Mouse (Mus musculus) neural tube, embryonic 13.5 days (tissue): ENCODE results near the gene B4galt3. TPM values are rescaled to one million over a fixed set of nuclear protein-coding genes. Genes with fewer than 3 reads are reported as not detected.

Source experiments
- ATAC-seq: fragments of 200-750 bp; cut with Nextera tagmentation; 2 replicates; pipeline ENCODE4 v1.8.0; 2017; ENCODE audit warnings: low read depth, mild to moderate bottlenecking, moderate TSS enrichment, moderate library complexity
- H3K27ac ChIP-seq: fragments of 300-500 bp; sonication (generic); replicated peaks from 2 replicates; pipeline ENCODE4 v1.5.1; 2015; ENCODE audit warnings: moderate library complexity, mild to moderate bottlenecking, inconsistent platforms
- H3K27me3 ChIP-seq: fragments of 300-500 bp; sonication (generic); 2 replicates; pipeline ENCODE4 v1.6.1; 2015; ENCODE audit warnings: mild to moderate bottlenecking, inconsistent platforms
- H3K36me3 ChIP-seq: fragments of 300-500 bp; sonication (generic); 2 replicates; pipeline ENCODE4 v1.6.1; 2015; ENCODE audit warnings: mild to moderate bottlenecking, inconsistent platforms
- H3K4me1 ChIP-seq: fragments of 300-500 bp; sonication (generic); replicated peaks from 2 replicates; pipeline ENCODE4 v1.6.1; 2015; ENCODE audit warnings: inconsistent platforms
- H3K4me2 ChIP-seq: fragments of 300-500 bp; sonication (generic); 2 replicates; pipeline ENCODE4 v1.6.1; 2015; ENCODE audit warnings: inconsistent platforms, mild to moderate bottlenecking, moderate library complexity
- H3K4me3 ChIP-seq: fragments of 300-500 bp; sonication (generic); 2 replicates; pipeline ENCODE4 v1.5.1; 2015; ENCODE audit warnings: mild to moderate bottlenecking, inconsistent platforms
- H3K9ac ChIP-seq: fragments of 300-500 bp; sonication (generic); 2 replicates; pipeline ENCODE4 v1.6.1; 2015; ENCODE audit warnings: moderate library complexity, mild to moderate bottlenecking, inconsistent platforms
- H3K9me3 ChIP-seq: fragments of 300-500 bp; sonication (generic); 2 replicates; pipeline ENCODE4 v1.6.1; 2016; ENCODE audit warnings: inconsistent platforms
- WGBS: fragments of 180-500 bp; shearing (Covaris S2); methylation state at CpG from one replicate; pipeline ENCODE4 v1.1.7; 2015; 5-methylcytosine and 5-hydroxymethylcytosine counted together
- polyA plus RNA-seq: library from polyadenylated mRNA; unstranded; fragments of >200 nt; fragmentation: Nextera tagmentation; extraction: Ambion mirVana; gene quantifications from 2 replicates; pipeline ENCODE4 v1.2.1, GENCODE M21; 2015

B4galt3 gene
- polyA plus RNA-seq, 1 experiment from 2014 or later: 97.8 TPM

DNA sequence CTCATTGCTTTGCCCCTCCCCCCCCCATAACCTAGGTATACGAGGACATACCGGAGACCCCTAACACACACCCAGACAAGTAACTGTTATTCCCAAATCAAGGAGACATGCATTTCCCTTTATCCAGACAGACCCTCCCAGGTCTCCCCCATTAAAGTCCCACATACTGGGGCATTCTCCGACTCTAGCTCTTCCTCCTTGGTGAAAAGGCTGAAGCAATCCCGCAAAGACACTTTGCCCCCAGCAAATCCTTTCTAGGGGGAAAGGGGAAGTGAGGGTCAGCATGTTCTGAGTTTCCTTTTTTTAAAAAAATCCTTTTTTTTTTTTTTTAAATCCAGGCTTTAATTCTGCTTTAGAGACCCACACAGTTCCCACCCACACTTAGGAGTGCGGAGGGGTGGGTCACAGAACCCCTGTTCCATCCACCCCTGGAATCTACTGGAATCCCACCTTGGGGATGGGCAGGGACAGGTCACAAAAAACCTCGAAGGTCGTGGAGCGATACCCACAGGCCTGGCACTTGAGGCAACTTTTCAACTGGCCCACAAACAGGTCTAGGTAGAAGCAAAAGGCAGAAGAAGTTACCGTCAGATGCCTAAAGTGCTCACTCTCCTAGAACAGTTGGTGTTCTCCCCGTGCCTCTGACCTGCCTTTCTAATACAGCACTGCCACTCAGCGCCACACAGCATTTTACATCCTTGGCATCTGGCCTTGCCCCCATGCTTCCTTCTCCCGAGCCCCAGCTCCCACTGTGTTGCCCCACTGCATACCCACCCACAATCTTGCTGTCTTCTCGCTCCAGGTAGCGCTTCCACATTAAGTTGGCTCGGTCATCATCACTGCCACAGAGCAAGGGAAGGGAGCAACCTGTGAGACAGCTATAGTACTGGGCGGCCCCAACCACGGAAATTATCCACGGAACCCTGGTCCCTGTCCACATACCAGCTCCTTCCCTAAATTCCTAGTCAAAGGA is 13.3 kb downstream of the B4galt3 start:
- no peak overlapping the region for H3K4me3 ChIP-seq
- no peaks in the 10 kb centered on the region for H3K27me3 ChIP-seq
- peaks cover 58% of the 10 kb centered on the region for H3K4me1 ChIP-seq
- H3K27ac ChIP-seq: no peak overlapping the region
- no peak overlapping the region for H3K4me2 ChIP-seq
- no peaks in the 10 kb centered on the region for H3K9me3 ChIP-seq
- H3K9ac ChIP-seq: no peak overlapping the region
- H3K36me3 ChIP-seq: peaks cover 51% of the 10 kb centered on the region
- ATAC-seq: no peak
- WGBS: 91% methylated on average over 18 of the region's 18 CpGs

DNA sequence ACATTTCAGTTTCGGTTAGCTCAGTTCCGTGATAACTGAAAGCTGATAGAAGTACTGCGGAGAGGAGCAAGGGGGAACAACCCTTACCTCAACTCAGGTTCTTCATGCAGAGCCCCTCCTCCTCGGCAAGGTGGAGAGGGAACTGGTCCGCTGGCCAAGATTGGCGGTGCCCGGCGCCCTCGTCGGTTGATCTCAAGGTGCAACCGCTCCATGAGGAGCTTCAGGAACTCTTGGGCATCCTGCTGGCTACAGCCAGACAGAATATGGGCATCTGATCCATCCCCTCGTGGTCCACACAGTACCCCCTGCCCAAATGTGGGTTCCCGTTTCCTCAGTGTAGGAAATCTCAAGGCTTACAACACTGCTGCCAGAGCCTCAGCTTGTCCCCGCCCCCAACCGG is 14.4 kb downstream of the B4galt3 start:
- Histone ChIP-seq H3K27ac (0 out of 2 replicates have a peak overlapping the region, but pooled peaks have one; percentile 9), H3K9ac (no peak overlapping the region), H3K4me3 (no peak overlapping the region), H3K27me3 (no peaks in the 10 kb centered on the region), H3K9me3 (no peaks in the 10 kb centered on the region), H3K4me1 (peaks cover 61% of the 10 kb centered on the region), H3K4me2 (no peak overlapping the region), H3K36me3 (peaks cover 58% of the 10 kb centered on the region)
- ATAC-seq: no peak
- 91% methylated on average over 15 of the region's 15 CpGs for WGBS

DNA sequence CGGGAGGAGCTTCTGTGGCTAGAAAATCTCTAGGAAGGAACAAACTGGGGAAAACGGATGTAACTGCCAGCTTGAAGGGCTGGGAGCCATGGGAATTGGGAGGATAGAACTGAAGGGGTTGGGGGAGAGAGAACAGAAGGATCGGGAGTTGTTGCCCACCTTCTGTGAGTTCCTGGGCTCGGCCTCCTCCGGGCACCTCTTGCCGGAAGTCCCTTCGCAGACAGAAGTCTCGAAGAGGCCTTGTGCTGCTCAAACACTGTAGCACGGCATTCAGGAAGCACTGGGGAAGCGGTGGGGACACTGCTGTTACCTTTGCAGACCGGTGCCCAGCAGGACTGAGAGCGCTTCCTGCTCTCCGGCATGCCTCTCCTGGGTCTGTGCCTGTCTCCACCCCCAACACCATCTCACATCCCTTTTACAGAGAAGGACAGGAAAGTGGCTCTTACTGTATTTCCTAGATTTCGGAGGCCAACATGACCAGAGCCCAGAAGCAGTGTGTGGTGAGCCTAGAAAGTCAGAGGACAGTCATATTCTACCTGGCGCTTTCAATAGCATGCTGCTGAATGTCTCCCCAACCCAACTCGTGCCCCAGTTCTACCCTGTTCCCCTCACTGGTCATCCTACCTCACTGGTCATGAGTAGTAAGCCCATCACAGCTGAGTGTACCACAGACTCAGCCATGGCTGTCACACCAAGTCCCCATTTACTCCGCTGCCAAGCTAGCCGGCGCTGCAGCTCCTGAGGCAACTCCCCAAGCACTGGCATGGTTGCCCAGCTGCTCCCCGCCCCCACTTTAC is 15.2 kb downstream of the B4galt3 start:
- no peak overlapping the region for H3K4me3 ChIP-seq
- H3K27me3 ChIP-seq: no peaks in the 10 kb centered on the region
- H3K9me3 ChIP-seq: no peaks in the 10 kb centered on the region
- H3K36me3 ChIP-seq: peaks cover 65% of the 10 kb centered on the region
- ATAC-seq: no peak
- H3K4me2 ChIP-seq: no peak overlapping the region
- H3K4me1 ChIP-seq: peaks cover 53% of the 10 kb centered on the region
- H3K27ac ChIP-seq: no peak overlapping the region
- no peak overlapping the region for H3K9ac ChIP-seq
- WGBS: 87% methylated on average over 20 of the region's 20 CpGs

DNA sequence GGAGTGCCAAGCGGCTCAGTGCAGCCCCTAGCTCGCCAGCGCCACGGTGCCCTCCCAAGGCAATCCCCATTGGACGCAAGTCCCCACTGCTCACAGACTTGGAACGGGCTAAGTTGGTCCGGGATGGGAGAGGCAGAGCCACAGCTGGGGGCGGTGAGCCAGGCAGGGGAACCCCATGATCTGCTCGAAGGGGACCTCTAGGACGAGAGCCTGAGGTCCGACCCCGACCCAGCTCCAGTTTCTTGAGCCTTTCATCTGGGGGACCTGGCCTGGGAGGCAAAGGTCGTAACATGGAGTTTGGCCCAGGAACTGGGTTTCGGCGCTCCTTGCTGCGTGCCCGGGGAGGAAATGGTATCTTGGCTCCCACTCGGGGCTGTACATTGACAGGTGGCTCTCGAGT is 16.4 kb downstream of the B4galt3 start:
- peak overlapping the region; percentile 68 for H3K4me2 ChIP-seq
- peak overlapping the region; percentile 97 for H3K9ac ChIP-seq
- 90% methylated on average over 19 of the region's 19 CpGs for WGBS

DNA sequence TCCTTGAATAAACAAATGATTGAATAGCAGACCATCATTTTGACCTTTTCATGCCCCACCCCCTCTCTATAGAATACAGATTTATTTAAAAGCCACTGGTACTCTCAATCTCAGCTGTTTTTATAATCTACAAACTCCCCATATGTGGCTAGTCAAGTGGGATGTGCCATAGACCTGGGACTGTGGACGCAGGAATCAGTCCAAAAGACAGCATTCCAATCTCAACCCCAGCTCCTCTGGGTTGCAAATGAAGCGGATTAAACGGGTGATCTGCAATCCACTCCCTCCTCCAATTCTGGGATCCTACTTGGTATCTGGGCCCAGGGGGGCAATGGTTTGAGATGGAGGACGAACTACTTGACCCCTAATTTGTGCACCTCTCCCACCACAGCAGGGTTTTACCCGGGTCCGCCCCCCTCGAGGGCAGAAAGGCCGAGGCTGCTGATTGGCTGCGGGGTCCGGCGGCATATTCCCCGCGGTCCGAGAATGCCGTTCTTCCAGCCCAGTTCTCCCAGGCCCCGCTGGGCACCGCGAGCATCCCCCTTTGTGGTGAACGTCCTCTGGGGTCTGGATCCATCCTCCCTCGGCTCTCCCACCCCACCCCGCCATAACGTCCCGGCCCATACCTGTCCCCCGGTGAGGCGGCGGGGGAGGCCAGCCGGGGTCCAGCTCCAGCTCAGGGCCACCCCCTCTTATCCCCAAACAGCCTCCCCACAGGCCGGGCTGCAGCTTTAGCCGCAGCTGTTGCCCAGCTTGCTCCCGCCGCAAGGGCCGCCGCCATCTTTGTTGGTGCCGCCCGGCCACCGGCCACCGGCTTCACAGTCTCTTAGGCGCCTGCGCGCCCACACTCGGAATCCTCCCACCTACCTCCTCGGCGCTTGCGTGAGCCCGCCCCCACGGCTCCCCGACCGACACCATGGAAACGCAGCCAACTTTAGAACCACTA is 17.3 kb downstream of the B4galt3 start, which contains the start of gene Usp21:
TSS of gene Usp21 (minus strand) at position 856 of the 946 bp plus-strand sequence.
- peak; percentile 94 for ATAC-seq
- under 1% methylated on average over 49 of the region's 49 CpGs for WGBS
- H3K36me3 ChIP-seq: peaks cover 63% of the 10 kb centered on the region
- H3K9ac ChIP-seq: peak within 1 kb of the TSS; percentile 97
- peaks cover 38% of the 10 kb centered on the region for H3K4me1 ChIP-seq
- peak within 1 kb of the TSS; percentile 97 for H3K27ac ChIP-seq
- no peaks in the 10 kb centered on the region for H3K27me3 ChIP-seq
- peak within 1 kb of the TSS; percentile 88 for H3K4me3 ChIP-seq
- H3K4me2 ChIP-seq: peak within 1 kb of the TSS; percentile 68
- H3K9me3 ChIP-seq: no peaks in the 10 kb centered on the region

More for the DNA sequence above, 16.4 kb downstream of the B4galt3 start:
- Histone ChIP-seq H3K9me3 (no peaks in the 10 kb centered on the region), H3K27ac (no peak overlapping the region), H3K4me1 (peaks cover 46% of the 10 kb centered on the region), H3K27me3 (no peaks in the 10 kb centered on the region), H3K4me3 (peak overlapping the region; percentile 88), H3K36me3 (peaks cover 65% of the 10 kb centered on the region)
- ATAC-seq: no peak

DNA sequence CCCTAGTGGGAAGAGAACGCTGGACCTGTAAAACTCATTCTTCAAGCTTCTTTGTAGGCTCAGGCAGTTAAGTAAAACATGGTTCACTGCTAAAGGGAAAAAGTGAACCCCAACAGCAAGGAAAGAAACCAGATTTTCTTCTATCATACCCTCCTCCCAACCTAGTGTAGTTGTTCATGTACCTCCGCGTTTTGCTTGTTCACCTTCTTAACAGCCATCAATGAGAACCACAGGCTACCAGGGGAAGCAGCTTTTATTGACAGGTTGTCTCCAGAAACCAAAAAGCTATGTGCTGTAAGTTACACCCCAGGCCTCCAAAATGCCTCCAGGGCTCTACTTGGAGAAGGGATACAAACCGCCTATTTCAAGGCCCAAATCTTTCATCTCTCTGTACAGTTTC is 18.2 kb downstream of the B4galt3 start:
- no peaks in the 10 kb centered on the region for H3K9me3 ChIP-seq
- H3K9ac ChIP-seq: 0 out of 2 replicates have a peak overlapping the region, but pooled peaks have one; percentile 97
- WGBS: 61% methylated on average over 4 of the region's 4 CpGs
- H3K4me3 ChIP-seq: peak overlapping the region; percentile 88
- no peaks in the 10 kb centered on the region for H3K27me3 ChIP-seq
- no peak for ATAC-seq
- peaks cover 54% of the 10 kb centered on the region for H3K36me3 ChIP-seq
- H3K27ac ChIP-seq: peak overlapping the region; percentile 97
- H3K4me2 ChIP-seq: peak overlapping the region; percentile 68
- H3K4me1 ChIP-seq: peaks cover 41% of the 10 kb centered on the region

DNA sequence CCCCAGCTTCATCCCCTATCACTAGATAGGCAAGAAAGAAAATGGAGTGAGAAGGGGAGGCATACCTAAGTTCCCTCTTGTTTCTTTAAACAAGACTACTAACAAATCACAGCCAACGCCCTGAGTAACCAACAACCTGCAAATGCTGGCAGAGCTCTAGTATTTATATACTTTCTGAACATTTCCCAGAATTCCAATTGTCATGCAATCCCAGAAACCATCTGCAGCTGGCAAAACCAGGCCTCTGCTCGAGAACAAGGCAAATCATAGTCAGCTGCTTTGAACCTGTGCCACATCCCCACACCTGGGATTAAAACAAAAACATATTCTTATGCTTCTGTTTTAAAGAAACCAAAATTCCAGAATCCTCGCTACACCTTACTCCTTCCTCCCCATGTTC is 23.2 kb downstream of the B4galt3 start:
- H3K36me3 ChIP-seq: peaks cover 18% of the 10 kb centered on the region
- no peak overlapping the region for H3K27ac ChIP-seq
- no peak for ATAC-seq
- 89% methylated on average over 3 of the region's 3 CpGs for WGBS
- peaks cover 19% of the 10 kb centered on the region for H3K4me1 ChIP-seq
- peaks cover 27% of the 10 kb centered on the region for H3K27me3 ChIP-seq
- H3K4me2 ChIP-seq: peak overlapping the region; percentile 80
- no peaks in the 10 kb centered on the region for H3K9me3 ChIP-seq
- peak overlapping the region; percentile 63 for H3K4me3 ChIP-seq
- H3K9ac ChIP-seq: peak overlapping the region; percentile 85

DNA sequence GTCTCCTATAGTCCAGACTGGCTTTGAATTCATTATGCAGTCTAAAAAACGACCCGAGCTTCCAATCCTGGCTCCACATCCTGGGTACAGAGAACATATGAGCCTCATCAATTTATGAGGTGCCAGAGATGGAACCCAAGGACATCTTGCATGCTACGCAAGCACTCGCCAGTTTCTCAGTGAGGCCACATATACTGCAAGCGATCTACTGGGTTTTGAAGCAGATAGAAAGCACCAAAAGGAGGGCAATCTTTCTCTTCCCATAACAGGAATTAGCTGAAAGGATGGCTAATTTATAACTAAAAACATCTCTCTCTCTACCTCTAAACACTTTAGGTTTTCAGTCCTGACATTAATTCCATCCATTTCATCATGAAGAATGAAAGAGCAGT is 23.8 kb downstream of the B4galt3 start:
- 39% methylated on average over 5 of the region's 5 CpGs for WGBS
- no peak for ATAC-seq
- Histone ChIP-seq H3K4me2 (peak overlapping the region; percentile 80), H3K4me1 (peaks cover 14% of the 10 kb centered on the region), H3K27me3 (peaks cover 33% of the 10 kb centered on the region), H3K9ac (peak overlapping the region; percentile 85), H3K27ac (peak overlapping the region; percentile 94), H3K9me3 (no peaks in the 10 kb centered on the region), H3K4me3 (peak overlapping the region; percentile 63), H3K36me3 (peaks cover 13% of the 10 kb centered on the region)

DNA sequence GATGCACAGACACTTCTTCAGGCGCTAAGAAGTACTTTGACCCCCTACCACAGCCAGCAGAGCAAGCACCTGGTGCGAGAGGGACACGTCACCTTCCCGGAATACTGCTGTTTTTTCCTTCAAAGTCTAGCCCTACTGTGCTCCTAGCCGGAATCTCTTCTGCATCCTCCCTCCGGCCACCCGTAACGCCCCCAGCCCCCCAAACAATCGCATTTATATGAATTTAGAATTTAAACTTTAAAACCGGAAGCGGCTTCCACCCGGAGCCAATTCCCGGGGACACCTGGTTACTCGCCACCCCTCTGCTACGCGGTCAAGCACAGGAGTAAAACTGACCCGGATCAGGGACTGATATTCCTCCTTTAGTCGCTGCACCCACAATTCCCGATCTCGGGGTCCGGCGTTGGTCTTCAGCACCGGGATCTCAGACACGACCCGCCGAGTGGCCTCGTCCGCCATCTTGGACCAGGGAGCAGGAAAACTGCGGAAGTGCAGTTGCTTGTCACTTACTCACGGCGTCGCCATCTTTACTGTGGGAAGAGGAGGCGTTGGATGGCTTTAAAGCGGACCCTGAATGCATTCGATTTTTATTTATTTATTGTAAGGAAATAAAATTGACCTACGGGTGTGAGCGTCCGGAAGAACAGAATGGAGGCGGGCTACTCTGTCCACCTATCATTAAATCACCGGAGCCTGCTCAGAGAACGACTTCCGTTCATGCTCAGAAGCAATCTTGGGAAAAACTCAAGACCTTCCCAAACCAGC is 24.4 kb downstream of the B4galt3 start, which contains the start of gene Ufc1:
TSS of gene Ufc1 (minus strand) at position 727 of the 765 bp plus-strand sequence.
- ATAC-seq: peak; percentile 84
- H3K4me2 ChIP-seq: peak within 1 kb of the TSS; percentile 80
- H3K9ac ChIP-seq: peak within 1 kb of the TSS; percentile 85
- H3K27ac ChIP-seq: peak within 1 kb of the TSS; percentile 94
- peaks cover 7% of the 10 kb centered on the region for H3K36me3 ChIP-seq
- under 1% methylated on average over 42 of the region's 42 CpGs for WGBS
- H3K9me3 ChIP-seq: no peaks in the 10 kb centered on the region
- H3K4me1 ChIP-seq: peaks cover 14% of the 10 kb centered on the region
- H3K27me3 ChIP-seq: peaks cover 34% of the 10 kb centered on the region
- peak within 1 kb of the TSS; percentile 63 for H3K4me3 ChIP-seq

DNA sequence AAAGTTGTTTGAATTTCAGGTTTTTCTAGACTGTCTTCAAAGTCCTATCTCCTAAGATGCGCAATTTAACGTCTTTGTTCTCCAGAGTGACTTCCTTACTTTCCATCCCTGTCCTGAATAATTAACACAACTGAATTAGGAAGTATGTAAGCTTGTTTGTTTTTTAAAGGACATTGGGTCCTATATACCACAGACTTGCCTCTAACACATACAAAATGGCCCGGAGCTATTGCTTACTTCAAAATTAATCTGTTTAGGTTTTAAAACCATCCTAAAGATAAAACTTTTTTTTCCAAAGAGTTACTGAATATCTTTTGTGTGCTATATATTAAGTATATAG is 24.9 kb downstream of the B4galt3 start:
- ATAC-seq: peak; percentile 19; the same call in 1 of the 2 replicates
- H3K27me3 ChIP-seq: peaks cover 36% of the 10 kb centered on the region
- peak overlapping the region; percentile 63 for H3K4me3 ChIP-seq
- H3K4me2 ChIP-seq: peak overlapping the region; percentile 54
- peak overlapping the region; percentile 94 for H3K27ac ChIP-seq
- peaks cover 1% of the 10 kb centered on the region for H3K36me3 ChIP-seq
- WGBS: 21% methylated on average over 3 of the region's 3 CpGs
- H3K9me3 ChIP-seq: no peaks in the 10 kb centered on the region
- H3K4me1 ChIP-seq: peaks cover 14% of the 10 kb centered on the region
- H3K9ac ChIP-seq: peak overlapping the region; percentile 85
